In genomic region chr10:19401136-19401535, GRCm38 (mm10) we compare ENCODE assay signal across 29 mouse cellular contexts. TPM values are rescaled to one million over a fixed set of nuclear protein-coding genes. Genes with fewer than 3 reads are reported as not detected.
DNase-seq lines count a peak whose midpoint lies in the region; ATAC-seq and TF ChIP-seq lines count a peak whose summit lies in the region.
"Had no signal": no experiment of that assay in that cellular context is flagged by ENCODE, and none has a peak within 500 bp of the region (broad histone marks: within the 10 kb centered on the region; RNA-seq: fewer than 3 reads in every experiment).

No protein-coding gene starts in this region.

- H3K27ac ChIP-seq in forebrain, embryonic 14.5 days (ENCODE audit: low read depth, low read length), result no peak overlapping the region
- no peak overlapping the region for H3K27ac ChIP-seq in forebrain, postnatal 0 days (ENCODE audit: low read depth, low read length)
- H3K27ac ChIP-seq in midbrain, embryonic 12.5 days (replicated peaks), result no peak overlapping the region
- no peak overlapping the region for H3K27ac ChIP-seq in midbrain, embryonic 15.5 days
- H3K27ac ChIP-seq in hindbrain, embryonic 13.5 days, result no peak overlapping the region
- H3K27ac ChIP-seq: limb, embryonic 12.5 days; liver, embryonic 12.5 days; stomach, embryonic 15.5 days had no signal

- H3K36me3 ChIP-seq in forebrain, embryonic 14.5 days (ENCODE audit: control insufficient read depth, insufficient read depth, low read length), result no peaks in the 10 kb centered on the region
- H3K36me3 ChIP-seq in forebrain, postnatal 0 days (ENCODE audit: insufficient read depth), result no peaks in the 10 kb centered on the region
- no peaks in the 10 kb centered on the region for H3K36me3 ChIP-seq in midbrain, embryonic 12.5 days
- H3K36me3 ChIP-seq in midbrain, embryonic 15.5 days (replicated peaks), result no peaks in the 10 kb centered on the region
- H3K36me3 ChIP-seq in hindbrain, embryonic 13.5 days, result no peaks in the 10 kb centered on the region
- H3K36me3 ChIP-seq: limb, embryonic 12.5 days; liver, embryonic 12.5 days; stomach, embryonic 15.5 days had no signal

- TF ChIP-seq CTCF in forebrain, postnatal 0 days (IDR thresholded peaks at IDR 0.05; ENCODE audit: low read depth), result no peak

- no peak overlapping the region for H3K4me3 ChIP-seq in forebrain, embryonic 14.5 days (ENCODE audit: low read depth, low read length)
- no peak overlapping the region for H3K4me3 ChIP-seq in forebrain, postnatal 0 days (ENCODE audit: low read depth, low read length)
- no peak overlapping the region for H3K4me3 ChIP-seq in midbrain, embryonic 12.5 days
- H3K4me3 ChIP-seq in midbrain, embryonic 15.5 days, result no peak overlapping the region
- no peak overlapping the region for H3K4me3 ChIP-seq in hindbrain, embryonic 13.5 days
- H3K4me3 ChIP-seq: limb, embryonic 12.5 days; liver, embryonic 12.5 days; megakaryocyte, embryonic 14.5 days; stomach, embryonic 15.5 days had no signal

- H3K4me2 ChIP-seq in forebrain, embryonic 14.5 days (ENCODE audit: low read length), result no peak overlapping the region
- H3K4me2 ChIP-seq in forebrain, postnatal 0 days (ENCODE audit: low read depth), result no peak overlapping the region
- no peak overlapping the region for H3K4me2 ChIP-seq in midbrain, embryonic 12.5 days (replicated peaks)
- no peak overlapping the region for H3K4me2 ChIP-seq in midbrain, embryonic 15.5 days
- no peak overlapping the region for H3K4me2 ChIP-seq in hindbrain, embryonic 13.5 days
- H3K4me2 ChIP-seq: limb, embryonic 12.5 days; liver, embryonic 12.5 days; stomach, embryonic 15.5 days had no signal

- H3K9me3 ChIP-seq in forebrain, embryonic 14.5 days (replicated peaks; ENCODE audit: control insufficient read depth, low read length), result no peaks in the 10 kb centered on the region
- no peaks in the 10 kb centered on the region for H3K9me3 ChIP-seq in forebrain, postnatal 0 days (ENCODE audit: low read length)
- H3K9me3 ChIP-seq in midbrain, embryonic 12.5 days, result no peaks in the 10 kb centered on the region
- H3K9me3 ChIP-seq in midbrain, embryonic 15.5 days, result no peaks in the 10 kb centered on the region
- no peaks in the 10 kb centered on the region for H3K9me3 ChIP-seq in hindbrain, embryonic 13.5 days
- H3K9me3 ChIP-seq: limb, embryonic 12.5 days; liver, embryonic 12.5 days; megakaryocyte, embryonic 14.5 days; stomach, embryonic 15.5 days had no signal

- no peak overlapping the region for H3K9ac ChIP-seq in forebrain, embryonic 14.5 days (ENCODE audit: low read length)
- no peak overlapping the region for H3K9ac ChIP-seq in forebrain, postnatal 0 days
- H3K9ac ChIP-seq in midbrain, embryonic 12.5 days (replicated peaks), result no peak overlapping the region
- H3K9ac ChIP-seq in midbrain, embryonic 15.5 days, result no peak overlapping the region
- H3K9ac ChIP-seq in hindbrain, embryonic 13.5 days, result no peak overlapping the region
- H3K9ac ChIP-seq: limb, embryonic 12.5 days; liver, embryonic 12.5 days; stomach, embryonic 15.5 days had no signal

- no peaks in the 10 kb centered on the region for H3K27me3 ChIP-seq in forebrain, embryonic 14.5 days (replicated peaks; ENCODE audit: control insufficient read depth, insufficient read depth, low read length)
- no peaks in the 10 kb centered on the region for H3K27me3 ChIP-seq in forebrain, postnatal 0 days (ENCODE audit: insufficient read depth, low read length)
- H3K27me3 ChIP-seq in midbrain, embryonic 12.5 days, result no peaks in the 10 kb centered on the region
- H3K27me3 ChIP-seq in midbrain, embryonic 15.5 days (replicated peaks), result no peaks in the 10 kb centered on the region
- H3K27me3 ChIP-seq in hindbrain, embryonic 13.5 days, result peaks cover 30% of the 10 kb centered on the region
- H3K27me3 ChIP-seq: CH12.LX; stomach, embryonic 15.5 days had no signal

- no peak for ATAC-seq in forebrain, embryonic 14.5 days
- no peak for ATAC-seq in forebrain, postnatal 0 days
- ATAC-seq in midbrain, embryonic 12.5 days (ENCODE audit: low FRiP score, low read depth), result peak; percentile 62
- no peak for ATAC-seq in midbrain, embryonic 15.5 days (replicated peaks)
- 0 out of 2 replicates have a peak, but pooled peaks have one; percentile 26 for ATAC-seq in hindbrain, embryonic 13.5 days (ENCODE audit: low FRiP score)
- ATAC-seq: liver, embryonic 12.5 days had no signal

- peaks cover 19% of the 10 kb centered on the region for H3K4me1 ChIP-seq in forebrain, embryonic 14.5 days (ENCODE audit: control insufficient read depth, insufficient read depth, low read length)
- peaks cover 5% of the 10 kb centered on the region for H3K4me1 ChIP-seq in forebrain, postnatal 0 days (ENCODE audit: insufficient read depth)
- peaks cover 26% of the 10 kb centered on the region for H3K4me1 ChIP-seq in midbrain, embryonic 12.5 days
- H3K4me1 ChIP-seq in midbrain, embryonic 15.5 days, result peaks cover 16% of the 10 kb centered on the region
- peaks cover 22% of the 10 kb centered on the region for H3K4me1 ChIP-seq in hindbrain, embryonic 13.5 days (replicated peaks)
- H3K4me1 ChIP-seq: stomach, embryonic 15.5 days had no signal

- 47% methylated on average over 5 of the region's 5 CpGs for WGBS in forebrain, embryonic 14.5 days
- 39% methylated on average over 5 of the region's 5 CpGs for WGBS in forebrain, postnatal 0 days
- 50% methylated on average over 5 of the region's 5 CpGs for WGBS in midbrain, embryonic 12.5 days
- 27% methylated on average over 5 of the region's 5 CpGs for WGBS in midbrain, embryonic 15.5 days
- WGBS in hindbrain, embryonic 13.5 days, result 8% methylated on average over 5 of the region's 5 CpGs

- peak; percentile 11 for DNase-seq in forebrain, embryonic 14.5 days (ENCODE audit: low spot score)
- DNase-seq in forebrain, postnatal 0 days, result no peak
- peak; percentile 33 for DNase-seq in retina, postnatal 1 day
- no peak for DNase-seq in MN1 (ENCODE audit: low spot score)
- DNase-seq in heart, adult 11 months, result no peak
- DNase-seq: adrenal gland, postnatal 36 days; cerebellum, adult 8-10 months; gastrocnemius, postnatal 10 days; heart, adult 18-20 months; heart, postnatal 36 days; kidney, adult 9 months; kidney, postnatal 25 days; lung, adult 2 months; thymus, adult 18-20 months; thymus, postnatal 4 days had no signal

RNA-seq across cellular contexts. Expression of gene Olig3, which starts 44.8 kb away (rescaled TPM):
- 1.7 and 1.8 TPM in 2 replicates for polyA plus RNA-seq in forebrain, embryonic 14.5 days (2014; fragmentation: Nextera tagmentation; extraction: Ambion mirVana)
- 0.08 TPM in 1 of 2 replicates, not detected in the other for total RNA-seq in forebrain, postnatal 0 days (2014; rRNA removed)
- 0.06 and 0.65 TPM in 2 replicates for polyA plus RNA-seq in forebrain, postnatal 0 days (2015; fragmentation: Nextera tagmentation; extraction: Ambion mirVana)
- 11.1 and 65.4 TPM in 2 replicates for polyA plus RNA-seq in midbrain, embryonic 12.5 days (2016; fragmentation: Nextera tagmentation; extraction: Ambion mirVana)
- polyA plus RNA-seq in midbrain, embryonic 15.5 days (2015; fragmentation: Nextera tagmentation; extraction: Ambion mirVana), result 1.6 and 2.7 TPM in 2 replicates
- polyA plus RNA-seq in hindbrain, embryonic 13.5 days (2015; fragmentation: Nextera tagmentation; extraction: Ambion mirVana), result 14.5 and 29.9 TPM in 2 replicates
- total RNA-seq: adrenal gland, postnatal 36 days; CH12.LX; common myeloid progenitor, adult 5-6 weeks; gastrocnemius, postnatal 10 days; heart, adult 18-20 months; heart, postnatal 36 days; layer of hippocampus, adult 8-10 months; left cerebral cortex, adult 8-10 months; MEL had no signal
- polyA plus RNA-seq: heart, embryonic 14.5 days; intestine, embryonic 14.5 days; limb, embryonic 12.5 days; liver, embryonic 12.5 days had no signal

Comparison
In these comparisons a context has a peak if more than half of its experiments do, and no peak if none do; other contexts are left out.
1. ATAC-seq: peak in midbrain, embryonic 12.5 days (single experiment) and hindbrain, embryonic 13.5 days (single experiment); none in forebrain, embryonic 14.5 days (single experiment), forebrain, postnatal 0 days (single experiment) and midbrain, embryonic 15.5 days (single experiment).
2. DNase-seq: peak in forebrain, embryonic 14.5 days (single experiment) and retina, postnatal 1 day (single experiment); none in forebrain, postnatal 0 days (single experiment), MN1 (single experiment) and heart, adult 11 months (single experiment).